Mouse (Mus musculus): Measurements from ENCODE around the gene Atp6v0a4. TPM values are rescaled to one million over a fixed set of nuclear protein-coding genes. Genes with fewer than 3 reads are reported as not detected.

The Atp6v0a4 gene
- total RNA-seq, 2 experiments from 2014 or later = 1.7 to 2.1 TPM

- no peak for DNase-seq (ENCODE audit: extremely low spot score in 1 of 2, low spot score in 1 of 2)
Measured at GRCm38 (mm10) chr6:38128115-38128514, 3.7 kb upstream of the Atp6v0a4 start.

GRCm38 (mm10) chr6:38125462-38125861 is 1.1 kb upstream of the Atp6v0a4 start:
- no peak for DNase-seq (ENCODE audit: extremely low spot score in 1 of 2, low spot score in 1 of 2)

GRCm38 (mm10) chr6:38124882-38125281 is 496 bp upstream of the Atp6v0a4 start:
- DNase-seq (ENCODE audit: extremely low spot score in 1 of 2, low spot score in 1 of 2) = no peak

- DNase-seq (ENCODE audit: extremely low spot score in 1 of 2, low spot score in 1 of 2) = no peak
Measured at GRCm38 (mm10) chr6:38123471-38124206, 747 bp downstream of the Atp6v0a4 start.

- no peak for DNase-seq (ENCODE audit: extremely low spot score in 1 of 2, low spot score in 1 of 2)
Measured at GRCm38 (mm10) chr6:38122791-38123190, 1.6 kb downstream of the Atp6v0a4 start.

- DNase-seq (ENCODE audit: extremely low spot score in 1 of 2, low spot score in 1 of 2) = no peak
Measured at GRCm38 (mm10) chr6:38121843-38122242, 2.5 kb downstream of the Atp6v0a4 start.

- no peak for DNase-seq (ENCODE audit: extremely low spot score in 1 of 2, low spot score in 1 of 2)
Measured at GRCm38 (mm10) chr6:38120681-38121371, 3.6 kb downstream of the Atp6v0a4 start.

- DNase-seq (ENCODE audit: extremely low spot score in 1 of 2, low spot score in 1 of 2) = no peak
Measured at GRCm38 (mm10) chr6:38118341-38118740, 6.0 kb downstream of the Atp6v0a4 start.

- no peak for DNase-seq (ENCODE audit: extremely low spot score in 1 of 2, low spot score in 1 of 2)
Measured at GRCm38 (mm10) chr6:38116107-38116770, 8.1 kb downstream of the Atp6v0a4 start.

- no peak for DNase-seq (ENCODE audit: extremely low spot score in 1 of 2, low spot score in 1 of 2)
Measured at GRCm38 (mm10) chr6:38110859-38111258, 13.5 kb downstream of the Atp6v0a4 start.

GRCm38 (mm10) chr6:38109871-38110270 is 14.5 kb downstream of the Atp6v0a4 start:
- DNase-seq (ENCODE audit: extremely low spot score in 1 of 2, low spot score in 1 of 2) = no peak

GRCm38 (mm10) chr6:38109160-38109795 is 15.1 kb downstream of the Atp6v0a4 start, which contains the start of gene Tmem213:
TSS of gene Tmem213 (plus strand) at chr6:38109255.
- no peak for DNase-seq (ENCODE audit: extremely low spot score in 1 of 2, low spot score in 1 of 2)

- no peak for DNase-seq (ENCODE audit: extremely low spot score in 1 of 2, low spot score in 1 of 2)
Measured at GRCm38 (mm10) chr6:38108449-38108848, 15.9 kb downstream of the Atp6v0a4 start.

GRCm38 (mm10) chr6:38105924-38106323 is 18.5 kb downstream of the Atp6v0a4 start:
- DNase-seq (ENCODE audit: extremely low spot score in 1 of 2, low spot score in 1 of 2) = no peak

- no peak for DNase-seq (ENCODE audit: extremely low spot score in 1 of 2, low spot score in 1 of 2)
Measured at GRCm38 (mm10) chr6:38103775-38104174, 20.6 kb downstream of the Atp6v0a4 start.

- no peak for DNase-seq (ENCODE audit: extremely low spot score in 1 of 2, low spot score in 1 of 2)
Measured at GRCm38 (mm10) chr6:38102216-38102795, 22.1 kb downstream of the Atp6v0a4 start.

GRCm38 (mm10) chr6:38096961-38097370 is 27.4 kb downstream of the Atp6v0a4 start:
- DNase-seq (ENCODE audit: extremely low spot score in 1 of 2, low spot score in 1 of 2) = no peak

GRCm38 (mm10) chr6:38094701-38095100 is 29.7 kb downstream of the Atp6v0a4 start:
- DNase-seq (ENCODE audit: extremely low spot score in 1 of 2, low spot score in 1 of 2) = no peak

- no peak for DNase-seq (ENCODE audit: extremely low spot score in 1 of 2, low spot score in 1 of 2)
Measured at GRCm38 (mm10) chr6:38092539-38092938, 31.8 kb downstream of the Atp6v0a4 start.

GRCm38 (mm10) chr6:38087242-38088026 is 37.0 kb downstream of the Atp6v0a4 start:
- DNase-seq (ENCODE audit: extremely low spot score in 1 of 2, low spot score in 1 of 2) = no peak

Measured in layer of hippocampus, postnatal 25 days (tissue).